Mouse (Mus musculus): ENCODE data around the gene Rps12-ps3.

Rps12-ps3 gene

DNA sequence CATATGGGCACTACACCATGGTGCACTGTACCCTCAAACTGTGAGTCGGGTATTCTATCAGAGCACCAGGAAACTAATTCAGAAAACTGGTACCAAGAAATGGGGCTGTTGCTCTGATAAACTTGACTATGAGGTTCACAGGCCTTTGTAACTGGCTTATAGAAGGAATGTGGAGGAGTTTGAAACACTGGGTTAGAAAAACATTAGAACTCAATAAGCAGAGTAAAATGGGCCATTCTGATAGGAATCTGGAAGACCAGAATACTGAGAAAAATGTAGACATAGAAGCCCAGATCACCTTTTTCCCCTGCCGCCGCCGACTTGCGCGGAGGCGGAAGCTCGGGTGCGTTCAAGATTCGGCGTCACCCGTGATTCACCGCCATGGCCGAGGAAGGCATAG, at the start of gene Rps12-ps3:
Gene Rps12-ps3, plus strand, starts transcription at position 301 of the 400 bp plus-strand sequence.
- no peak for DNase-seq (ENCODE audit: low spot score in 2 of 2)

- DNase-seq (ENCODE audit: low spot score in 2 of 2) = no peak
These were observed 48.9 kb upstream of the Rps12-ps3 start for GRCm38 (mm10) chr19:59273190-59273589.

DNA sequence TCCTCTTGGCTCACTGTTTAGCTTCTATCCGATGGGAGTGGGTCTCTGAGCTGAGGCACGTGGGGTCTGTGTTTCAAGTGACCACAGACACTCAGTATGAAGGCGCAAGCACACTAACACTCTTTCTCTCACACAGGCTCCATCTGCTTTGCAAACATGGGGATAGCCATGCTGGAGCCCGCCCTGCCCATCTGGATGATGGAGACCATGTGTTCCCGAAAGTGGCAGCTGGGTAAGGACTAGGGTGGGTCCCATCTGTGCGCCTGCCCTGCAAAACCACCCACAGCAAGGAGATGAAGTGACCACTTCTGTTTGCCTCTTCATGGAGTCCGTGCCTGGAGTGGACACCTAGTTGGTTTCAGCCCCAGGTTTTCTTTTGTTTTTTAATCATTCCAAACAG, 45.7 kb upstream of the Rps12-ps3 start:
- no peak for DNase-seq (ENCODE audit: low spot score in 2 of 2)

DNA sequence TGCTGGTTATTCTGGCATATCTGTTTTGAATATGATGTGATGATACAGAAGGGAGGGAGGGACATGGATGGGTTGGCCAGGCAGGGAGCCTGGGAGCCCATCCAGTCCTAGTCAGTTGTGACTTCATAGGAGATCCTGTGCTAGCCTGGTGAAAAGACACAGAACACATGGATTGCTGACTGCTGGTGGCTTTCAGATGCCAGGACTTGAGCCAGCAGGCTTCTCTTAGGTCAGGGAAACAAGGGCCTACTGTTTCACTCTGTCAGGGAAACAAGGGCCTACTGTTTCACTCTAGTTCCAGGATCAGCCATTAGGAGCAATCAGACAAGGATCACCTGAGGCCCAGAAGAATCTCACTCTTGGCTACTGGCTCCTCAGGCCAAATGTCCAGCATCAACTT, 41.2 kb upstream of the Rps12-ps3 start:
- DNase-seq (ENCODE audit: low spot score in 2 of 2) = no peak

DNA sequence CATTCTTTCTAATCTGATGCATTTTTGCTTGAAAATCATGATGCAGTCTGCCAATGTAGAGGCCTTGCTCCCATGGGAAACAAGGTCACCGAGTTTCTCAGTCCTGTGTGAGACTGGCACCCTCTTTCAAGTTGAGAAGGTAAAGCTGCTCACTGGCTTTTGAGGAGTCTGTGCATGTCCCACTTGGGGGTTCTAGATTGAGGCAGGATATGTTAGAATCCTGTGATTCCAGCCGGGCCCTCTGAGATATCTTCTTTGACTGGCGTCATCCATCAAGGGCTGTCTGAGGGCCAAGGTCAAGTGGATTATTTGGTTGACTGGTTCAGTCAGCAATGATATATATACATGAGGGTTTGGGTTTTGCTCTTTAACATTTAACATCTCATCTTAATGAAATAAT, 40.1 kb upstream of the Rps12-ps3 start:
- DNase-seq (ENCODE audit: low spot score in 2 of 2) = no peak

DNA sequence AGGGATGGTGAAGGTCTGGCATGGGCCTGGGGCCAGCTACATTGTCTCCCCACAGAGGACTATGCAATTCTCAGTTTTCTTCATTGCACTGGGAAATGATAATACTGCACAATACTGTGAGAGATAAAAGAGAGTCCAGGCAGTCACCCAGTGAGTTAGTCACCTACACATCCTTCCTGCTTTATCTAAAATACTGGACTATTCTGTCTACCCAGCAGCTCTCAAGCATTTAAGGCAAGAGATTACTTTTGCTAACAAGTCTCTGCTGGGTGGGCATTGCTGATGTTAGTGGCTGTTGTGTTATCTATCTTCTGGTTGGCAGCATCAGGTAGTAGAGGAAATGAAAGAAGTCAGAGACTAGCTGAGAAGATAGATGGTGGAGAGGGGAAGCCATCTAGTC, 33.0 kb upstream of the Rps12-ps3 start:
- DNase-seq (ENCODE audit: low spot score in 2 of 2) = no peak

DNA sequence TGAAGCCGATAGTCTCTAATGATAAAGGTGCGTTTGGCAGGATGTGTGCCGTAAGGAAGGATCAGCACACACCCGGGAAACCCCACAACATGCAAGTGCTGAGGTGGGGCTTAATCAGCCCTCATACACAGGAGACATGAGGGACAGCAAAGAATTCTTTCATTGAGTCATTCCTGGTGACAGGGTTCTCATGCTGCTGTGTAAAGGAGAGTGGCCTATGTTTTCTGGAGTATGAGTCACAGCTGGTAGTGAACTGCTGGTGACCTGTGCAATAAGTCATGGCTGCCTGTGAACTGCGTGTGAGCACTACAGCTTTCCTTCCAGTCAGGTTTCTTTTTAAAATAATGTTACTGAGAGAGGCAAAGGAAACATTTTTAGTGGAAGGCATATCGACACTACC, 32.3 kb upstream of the Rps12-ps3 start:
- DNase-seq (ENCODE audit: low spot score in 2 of 2) = no peak

DNA sequence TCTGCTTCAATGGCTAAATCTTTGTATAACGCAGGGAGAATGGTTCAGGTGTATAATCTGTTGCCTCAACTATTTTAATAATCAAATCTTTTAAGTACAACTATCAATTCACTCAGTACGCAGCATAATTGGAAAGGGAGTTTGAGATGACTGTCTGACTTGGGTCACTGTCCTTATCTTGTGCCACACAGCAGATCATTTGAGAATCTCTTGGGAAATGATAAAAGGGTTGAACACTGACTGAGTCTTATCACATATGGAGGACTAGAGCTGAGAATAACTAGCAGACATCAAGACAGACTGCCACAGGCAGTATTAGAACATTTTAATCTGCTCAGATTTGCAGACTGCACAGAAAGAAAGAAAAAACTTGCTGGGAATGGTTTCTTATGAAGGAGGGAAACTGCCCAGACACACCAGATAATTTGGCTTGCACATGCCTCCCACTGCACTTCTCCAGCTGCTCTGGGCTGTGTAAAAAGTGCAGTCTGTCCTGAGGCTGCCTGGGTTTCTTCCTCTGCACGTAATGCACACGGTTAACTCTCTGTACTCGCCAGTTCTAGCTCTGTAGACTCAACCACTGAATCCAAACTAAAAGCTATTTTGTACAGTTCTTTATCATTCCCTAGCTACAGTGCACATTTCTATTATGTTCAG, 29.8 kb upstream of the Rps12-ps3 start:
- no peak for DNase-seq (ENCODE audit: low spot score in 2 of 2)

DNA sequence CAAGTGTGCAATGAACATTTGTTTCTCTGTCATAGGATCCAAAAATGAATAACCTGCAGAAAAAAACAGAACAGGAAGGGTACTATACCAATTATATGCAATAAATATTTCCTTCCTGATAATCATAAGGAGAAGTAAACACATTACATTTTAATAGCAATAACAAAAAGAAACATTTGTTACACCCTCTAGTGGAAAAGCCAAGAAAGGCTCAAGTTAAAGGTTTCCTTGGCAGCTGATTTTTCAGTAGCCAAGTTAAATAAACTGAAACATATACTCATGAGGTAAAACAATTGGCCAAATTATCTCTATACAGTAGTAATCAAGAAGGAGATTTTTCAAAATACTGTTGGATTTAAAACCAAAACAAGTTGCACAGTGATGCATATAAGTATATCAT, 6.8 kb upstream of the Rps12-ps3 start:
- no peak for DNase-seq (ENCODE audit: low spot score in 2 of 2)

DNA sequence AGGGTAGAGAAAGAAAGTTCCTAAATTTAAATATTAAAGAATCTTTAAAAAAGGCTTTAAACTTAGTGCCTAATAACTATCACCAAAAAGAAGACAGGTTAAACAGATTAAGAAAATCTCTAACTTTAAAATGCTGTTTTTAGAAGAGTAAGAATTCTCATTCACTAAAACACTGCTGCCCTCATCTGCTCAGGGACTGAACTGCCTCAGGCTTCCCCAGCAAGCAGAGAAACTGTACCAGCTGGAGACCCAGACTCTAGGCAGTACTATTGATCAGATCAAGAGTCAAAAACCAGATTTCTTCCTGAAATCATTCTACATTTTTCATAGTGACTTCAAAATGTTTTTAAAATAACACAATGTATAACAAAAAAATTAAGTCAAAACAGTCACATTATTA, 5.5 kb upstream of the Rps12-ps3 start:
- DNase-seq (ENCODE audit: low spot score in 2 of 2) = no peak

DNA sequence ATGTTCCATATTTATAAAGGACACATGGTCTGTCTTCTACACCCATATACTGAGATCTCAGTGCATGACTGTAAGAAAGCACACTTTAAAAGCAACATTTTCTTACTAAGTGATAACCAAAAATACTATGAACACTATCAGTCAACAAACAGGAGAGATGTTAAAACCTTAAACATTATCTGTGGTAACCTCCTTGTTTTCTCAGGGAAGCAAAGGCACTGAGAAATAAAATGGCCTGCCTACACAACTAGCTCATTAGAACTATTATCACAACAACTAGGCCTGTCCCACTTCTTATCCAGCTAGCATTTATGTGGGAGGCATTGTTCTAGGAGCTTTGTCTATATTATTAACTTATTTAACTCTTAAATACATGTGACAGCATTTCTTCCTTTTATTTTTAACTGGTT, 8.7 kb downstream of the Rps12-ps3 start:
- DNase-seq (ENCODE audit: low spot score in 2 of 2) = no peak

GRCm38 (mm10) chr19:59336655-59337054, 14.6 kb downstream of the Rps12-ps3 start:
- no peak for DNase-seq (ENCODE audit: low spot score in 2 of 2)

GRCm38 (mm10) chr19:59337872-59338681, 16.0 kb downstream of the Rps12-ps3 start:
- DNase-seq (ENCODE audit: low spot score in 2 of 2) = no peak

DNA sequence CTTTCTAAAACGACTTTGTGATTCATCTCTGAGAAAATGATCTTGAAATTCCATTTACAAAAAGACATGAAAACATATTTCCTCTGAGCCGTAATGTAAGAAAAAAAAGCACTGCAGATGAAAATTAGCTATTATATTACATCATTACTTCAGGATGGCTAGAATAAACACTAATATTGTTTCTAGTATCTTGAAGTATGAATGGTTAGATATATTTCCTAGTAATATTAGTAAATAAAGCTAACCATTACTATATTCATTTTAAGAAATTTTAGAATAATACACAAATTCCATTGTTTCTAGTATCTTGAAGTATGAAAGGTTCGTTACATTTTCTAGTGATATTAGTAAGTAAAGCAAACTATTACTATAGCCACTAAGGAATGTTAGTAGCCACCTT, 17.8 kb downstream of the Rps12-ps3 start:
- DNase-seq (ENCODE audit: low spot score in 2 of 2) = no peak

- no peak for DNase-seq (ENCODE audit: low spot score in 2 of 2)
These were observed 20.9 kb downstream of the Rps12-ps3 start for GRCm38 (mm10) chr19:59342964-59343363.

- DNase-seq (ENCODE audit: low spot score in 2 of 2) = peak; percentile 6 to 23
These were observed 22.2 kb downstream of the Rps12-ps3 start for GRCm38 (mm10) chr19:59344304-59344711.

- peak; percentile 41 to 46 for DNase-seq (ENCODE audit: low spot score in 2 of 2)
These were observed 23.1 kb downstream of the Rps12-ps3 start for GRCm38 (mm10) chr19:59345081-59345657.

GRCm38 (mm10) chr19:59345658-59346283, 23.7 kb downstream of the Rps12-ps3 start, which contains the start of gene Pdzd8:
Gene Pdzd8 (minus strand): TSS chr19:59345780.
- peak; percentile 80 to 83 for DNase-seq (ENCODE audit: low spot score in 2 of 2)

GRCm38 (mm10) chr19:59346325-59346724, 24.2 kb downstream of the Rps12-ps3 start:
- DNase-seq (ENCODE audit: low spot score in 2 of 2) = no peak

DNA sequence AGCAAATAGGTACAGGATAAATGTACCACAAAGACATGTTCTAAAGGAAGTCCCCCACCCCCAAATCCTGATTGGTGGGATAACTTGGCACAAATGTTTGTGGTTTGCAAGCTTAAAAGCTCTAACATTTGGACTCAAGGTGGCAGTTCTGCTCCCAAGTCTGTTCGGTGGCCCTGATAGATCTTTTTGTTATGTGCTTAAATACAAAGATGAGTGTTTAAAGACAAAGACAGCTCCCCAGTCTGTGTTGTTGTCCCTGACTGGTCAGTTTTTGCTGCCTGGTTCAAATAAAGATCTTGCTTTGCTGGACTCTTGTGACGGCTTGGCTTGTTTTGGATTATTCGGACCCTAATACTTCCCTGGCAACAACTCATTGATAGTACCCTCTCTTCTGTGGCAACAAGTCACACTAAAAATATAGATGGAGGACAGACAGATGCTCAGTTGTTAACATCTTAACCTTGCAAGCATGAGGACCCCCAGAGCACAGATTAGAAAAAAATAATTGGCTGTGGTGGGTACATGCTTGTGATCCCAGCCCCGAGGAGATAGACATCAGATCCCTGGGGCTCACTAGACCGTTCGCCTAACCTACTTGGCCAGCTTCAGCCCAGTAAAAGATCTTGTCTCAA, 27.4 kb downstream of the Rps12-ps3 start:
- DNase-seq (ENCODE audit: low spot score in 2 of 2) = no peak

GRCm38 (mm10) chr19:59350273-59350903, 28.3 kb downstream of the Rps12-ps3 start:
- DNase-seq (ENCODE audit: low spot score in 2 of 2) = no peak
